Mouse (Mus musculus) liver (tissue): ENCODE results near the gene Atp6v0a1.
A peak's percentile ranks its signal among the peaks of the same experiment; 100 is the strongest.

ENCODE experiments used
- DNase-seq: peaks from one replicate; pipeline ENCODE4 v3.0.0-alpha.2; 2020; ENCODE audit warnings: mixed read lengths

Gene Atp6v0a1

DNA sequence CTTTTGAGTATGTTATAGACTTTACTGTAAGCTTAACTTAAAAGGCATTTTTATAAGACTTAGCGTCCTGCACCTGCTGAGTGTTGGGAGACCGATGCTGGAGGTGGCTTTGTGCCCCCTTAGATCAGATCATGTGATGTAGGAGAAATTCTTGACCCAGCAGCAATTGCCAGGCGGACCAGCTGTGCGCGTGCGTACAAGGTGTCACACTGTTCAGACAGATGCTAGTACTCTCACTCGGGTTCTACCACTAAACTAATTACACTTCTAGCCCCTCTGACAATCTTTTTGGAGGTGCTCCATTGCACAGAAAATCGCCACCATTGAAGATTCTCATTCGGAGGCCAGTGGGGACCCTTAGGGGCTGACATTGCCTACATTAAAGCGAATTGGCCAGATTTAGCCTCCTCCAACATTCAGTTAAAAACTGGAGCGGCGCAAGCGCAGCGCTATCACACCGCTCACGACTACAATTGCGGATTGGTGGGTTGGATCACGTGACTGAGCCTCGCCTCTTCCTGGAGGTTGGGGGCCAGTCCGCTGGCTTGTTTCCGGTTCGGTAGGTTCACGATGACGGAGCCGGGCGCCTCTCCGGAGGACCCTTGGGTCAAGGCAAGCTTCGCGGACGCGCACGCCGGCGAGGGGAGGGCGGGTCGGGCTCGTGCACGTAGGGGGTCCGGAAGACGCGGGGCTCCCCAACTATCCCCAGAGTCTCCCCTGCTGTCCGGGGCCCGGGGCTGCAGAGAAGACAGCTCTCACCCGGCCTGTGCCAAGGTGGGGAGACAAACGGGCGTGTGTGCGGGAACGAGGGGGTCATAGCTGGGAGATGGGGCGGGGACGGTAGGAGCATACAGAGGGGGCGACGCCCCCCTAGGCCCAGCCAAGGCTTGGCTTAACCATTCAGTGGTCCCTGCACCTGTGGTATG, 77.8 kb downstream of the Atp6v0a1 start, which contains the start of gene Mlx:
TSS of gene Mlx (plus strand) at position 522 of the 926 bp plus-strand sequence.
- DNase-seq, result peak; percentile 90

GRCm38 (mm10) chr11:101087682-101088055, 78.4 kb downstream of the Atp6v0a1 start:
- no peak for DNase-seq

GRCm38 (mm10) chr11:101089931-101090330, 80.7 kb downstream of the Atp6v0a1 start:
- DNase-seq, result no peak

- no peak for DNase-seq
Measured at GRCm38 (mm10) chr11:101094930-101095313, 85.7 kb downstream of the Atp6v0a1 start.

GRCm38 (mm10) chr11:101095314-101096024, 86.2 kb downstream of the Atp6v0a1 start, which contains the start of gene Psmc3ip:
Psmc3ip (minus strand) TSS chr11:101095436.
- DNase-seq, result peak; percentile 94

DNA sequence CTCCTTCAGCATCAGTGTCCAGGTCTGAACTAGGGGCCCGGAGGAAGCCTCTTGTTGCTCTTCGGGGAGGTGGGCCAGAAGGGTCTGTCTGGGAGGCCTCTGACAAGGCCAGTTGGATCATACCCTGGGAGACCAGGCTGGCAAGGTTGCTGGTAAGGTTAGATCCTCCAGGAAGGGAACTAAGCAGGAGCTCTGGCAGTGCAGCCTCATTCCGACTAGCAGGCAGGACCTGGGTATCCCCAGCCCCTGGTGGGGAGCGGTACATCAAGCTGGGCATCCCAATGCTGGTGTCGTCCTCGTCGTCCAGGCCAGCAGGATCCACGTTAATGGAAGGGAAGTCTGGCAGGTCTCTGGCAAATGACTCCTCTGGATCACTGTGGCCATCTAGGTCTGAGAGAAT, 89.0 kb downstream of the Atp6v0a1 start:
- no peak for DNase-seq

GRCm38 (mm10) chr11:101103011-101103410, 93.8 kb downstream of the Atp6v0a1 start:
- no peak for DNase-seq

DNA sequence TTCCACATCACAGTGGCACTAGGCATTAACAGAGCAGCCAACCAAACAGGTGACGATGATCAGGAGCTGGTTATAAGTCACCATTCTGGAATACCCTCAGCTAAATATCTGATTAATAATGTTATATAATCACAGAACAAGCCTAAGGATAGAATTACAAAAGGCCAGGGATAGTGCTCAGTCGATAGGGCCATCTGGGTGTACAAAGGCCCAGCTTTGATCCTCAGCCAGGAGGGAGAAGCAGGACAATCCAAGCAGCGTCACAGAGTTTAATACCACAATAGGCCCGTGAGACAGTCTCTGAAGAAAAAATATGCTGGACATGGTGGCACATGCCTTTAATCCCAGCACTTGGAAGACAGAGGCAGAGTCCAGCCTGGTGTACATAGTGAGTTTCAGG, 100.1 kb downstream of the Atp6v0a1 start:
- no peak for DNase-seq

DNA sequence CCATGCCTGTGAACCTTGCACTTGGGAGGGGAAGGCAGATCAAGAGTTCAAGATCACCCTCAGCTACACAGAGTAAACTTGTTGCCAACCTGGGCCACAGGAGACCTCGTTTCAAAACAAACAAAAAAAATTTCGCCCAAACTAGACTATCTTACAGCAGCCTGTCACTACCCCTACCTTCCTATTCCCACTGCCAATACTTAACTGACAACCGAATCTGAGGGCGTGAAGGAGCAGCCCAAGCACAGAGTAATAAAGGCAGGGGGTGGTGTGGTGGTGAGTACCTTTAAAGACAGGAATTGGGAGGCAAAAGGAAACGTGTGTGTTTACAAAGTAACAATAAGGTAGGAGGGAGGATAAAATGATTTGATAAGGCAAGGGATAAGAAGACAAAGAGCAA, 101.5 kb downstream of the Atp6v0a1 start:
- DNase-seq, result no peak

GRCm38 (mm10) chr11:101111178-101111577, 101.9 kb downstream of the Atp6v0a1 start:
- DNase-seq, result no peak

DNA sequence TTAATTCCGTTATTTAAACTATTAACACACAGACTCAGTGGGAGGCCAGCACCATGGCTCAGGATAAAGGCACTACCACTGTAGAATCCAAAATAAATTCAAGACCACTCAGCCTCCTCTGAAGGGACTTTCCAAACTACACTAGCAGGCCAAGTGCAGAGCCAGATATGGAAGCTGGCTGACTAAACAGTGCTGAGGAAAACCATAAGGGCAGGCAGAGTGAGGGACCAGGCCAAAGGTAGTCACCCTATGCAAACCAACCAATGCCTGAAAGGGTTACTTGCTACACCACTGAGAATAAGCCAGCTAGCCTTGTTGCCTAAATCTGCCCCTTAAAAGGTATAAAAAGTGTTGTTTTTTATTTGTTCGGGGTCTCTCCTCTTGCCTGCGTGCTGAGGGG, 102.9 kb downstream of the Atp6v0a1 start:
- DNase-seq, result no peak
